Mouse (Mus musculus): ENCODE data around the gene Txnl4b. TPM values are rescaled to one million over a fixed set of nuclear protein-coding genes. Genes with fewer than 3 reads are reported as not detected.

Txnl4b gene
- total and polyA plus RNA-seq, 2 experiments = 5.3 to 9.7 TPM

DNA sequence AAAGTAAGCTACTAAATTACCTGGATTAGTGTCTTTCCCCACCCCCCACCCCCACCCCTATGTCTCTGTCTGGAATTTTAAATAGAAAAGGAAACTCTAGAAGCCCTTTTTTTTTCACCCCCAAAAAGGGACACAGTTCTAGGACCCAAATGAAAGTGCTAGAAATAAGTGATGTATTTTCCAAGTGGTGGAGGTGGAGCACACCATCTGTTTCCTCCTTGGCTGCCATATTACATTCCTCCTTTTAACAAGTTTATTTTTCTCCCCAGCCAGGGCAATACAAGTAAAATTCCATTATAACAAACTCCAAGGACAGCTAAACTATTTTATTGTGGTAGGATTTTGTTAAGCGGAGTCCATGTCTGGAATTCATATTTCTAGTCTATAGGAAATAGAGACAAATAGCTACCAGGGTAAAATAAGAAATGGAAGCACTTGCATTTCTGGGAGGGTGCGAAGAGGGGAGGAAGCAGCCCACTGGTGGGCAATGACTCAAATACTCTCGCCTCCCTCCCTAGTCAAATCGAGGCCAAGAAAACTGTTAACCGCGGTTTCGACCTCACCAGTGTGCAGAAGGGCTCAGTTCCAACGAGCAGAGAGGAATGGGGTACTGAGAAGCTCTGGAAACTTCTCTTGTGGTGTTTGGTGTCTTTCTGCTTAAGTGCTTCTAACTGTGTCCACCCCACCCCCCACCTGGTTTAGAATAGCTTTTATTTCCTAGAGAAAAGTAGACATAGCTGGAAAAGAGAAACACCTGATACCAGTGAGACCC, 22.8 kb upstream of the Txnl4b start:
- no peak overlapping the region for H3K9ac ChIP-seq (ENCODE audit: low read depth, low read length)
- H3K79me2 ChIP-seq (ENCODE audit: control insufficient read depth, insufficient read depth, low read length) = no peaks in the 10 kb centered on the region
- no peak overlapping the region for H3K27ac ChIP-seq (replicated peaks; ENCODE audit: insufficient read depth, low read depth, low read length)
- H3K4me1 ChIP-seq (ENCODE audit: control insufficient read depth, insufficient read depth, low read length) = no peaks in the 10 kb centered on the region
- no peak for TF ChIP-seq CTCF (IDR thresholded peaks at IDR 0.05; ENCODE audit: low read depth, low read length)
- TF ChIP-seq POLR2A (IDR thresholded peaks at IDR 0.05; ENCODE audit: extremely low read depth, insufficient read depth, low read length) = no peak
- WGBS = 79% methylated on average over 8 of the region's 8 CpGs
- DNase-seq (ENCODE audit: extremely low read depth, low read depth, low spot score) = no peak
- no peak overlapping the region for H3K4me3 ChIP-seq (ENCODE audit: insufficient read depth, low read depth, low read length)
- H3K36me3 ChIP-seq (ENCODE audit: control insufficient read depth, insufficient read depth, low read length) = no peaks in the 10 kb centered on the region
- no peaks in the 10 kb centered on the region for H3K27me3 ChIP-seq (ENCODE audit: control insufficient read depth, insufficient read depth, low read length)

DNA sequence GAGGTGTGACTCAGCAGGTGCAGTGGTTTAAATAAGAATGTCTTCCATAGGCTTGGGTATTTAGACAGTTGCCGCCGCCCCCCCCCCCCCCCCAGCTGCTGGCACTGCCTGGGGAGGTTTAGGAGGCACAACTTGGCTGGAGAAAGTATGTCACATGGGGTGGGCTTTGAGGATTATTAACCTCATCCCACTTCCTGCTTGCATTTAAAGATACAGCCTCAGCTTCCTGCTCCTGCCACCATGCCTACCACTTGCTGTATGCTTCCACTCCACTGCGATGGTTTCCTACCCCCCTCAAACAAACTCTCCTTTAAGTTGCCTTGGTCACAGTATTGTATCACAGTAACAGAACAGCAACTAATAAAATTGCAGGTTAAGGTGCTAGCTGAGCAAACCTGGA, 21.6 kb upstream of the Txnl4b start:
- Histone ChIP-seq H3K4me3 (ENCODE audit: insufficient read depth, low read depth, low read length) (no peak overlapping the region), H3K9ac (ENCODE audit: low read depth, low read length) (no peak overlapping the region), H3K36me3 (ENCODE audit: control insufficient read depth, insufficient read depth, low read length) (peaks cover 3% of the 10 kb centered on the region; the same call in 1 of the 2 replicates), H3K4me1 (ENCODE audit: control insufficient read depth, insufficient read depth, low read length) (no peaks in the 10 kb centered on the region), H3K27ac (replicated peaks; ENCODE audit: insufficient read depth, low read depth, low read length) (no peak overlapping the region), H3K79me2 (ENCODE audit: control insufficient read depth, insufficient read depth, low read length) (no peaks in the 10 kb centered on the region), H3K27me3 (ENCODE audit: control insufficient read depth, insufficient read depth, low read length) (no peaks in the 10 kb centered on the region)
- DNase-seq (ENCODE audit: extremely low read depth, low read depth, low spot score) = no peak
- no peak for TF ChIP-seq CTCF (IDR thresholded peaks at IDR 0.05; ENCODE audit: low read depth, low read length)
- TF ChIP-seq POLR2A (IDR thresholded peaks at IDR 0.05; ENCODE audit: extremely low read depth, insufficient read depth, low read length) = no peak
- WGBS = 46% methylated on average over 3 of the region's 3 CpGs

DNA sequence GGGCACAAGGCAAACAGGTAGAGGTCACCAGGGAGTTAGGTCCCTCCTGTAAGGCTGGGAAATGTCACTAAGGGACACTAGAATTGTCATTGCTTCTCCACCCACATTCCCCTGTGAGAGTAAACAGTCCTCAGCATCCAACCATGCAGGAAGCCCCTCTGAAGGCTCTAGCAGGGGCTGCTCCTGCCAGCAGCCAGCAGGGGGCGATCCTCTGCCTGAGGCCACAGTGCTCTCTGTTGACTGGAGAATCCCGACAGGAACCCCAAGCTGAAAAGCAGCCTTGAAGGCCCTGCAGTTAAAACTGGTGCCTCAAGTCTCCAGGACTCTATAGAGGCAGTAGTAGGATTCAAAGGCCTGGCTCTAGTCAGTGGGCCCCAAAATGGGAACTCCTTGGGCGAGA, 14.0 kb upstream of the Txnl4b start:
- Histone ChIP-seq H3K36me3 (ENCODE audit: control insufficient read depth, insufficient read depth, low read length) (peaks cover 36% of the 10 kb centered on the region), H3K27ac (replicated peaks; ENCODE audit: insufficient read depth, low read depth, low read length) (no peak overlapping the region), H3K9ac (ENCODE audit: low read depth, low read length) (no peak overlapping the region), H3K79me2 (ENCODE audit: control insufficient read depth, insufficient read depth, low read length) (no peaks in the 10 kb centered on the region), H3K27me3 (ENCODE audit: control insufficient read depth, insufficient read depth, low read length) (no peaks in the 10 kb centered on the region), H3K4me1 (ENCODE audit: control insufficient read depth, insufficient read depth, low read length) (no peaks in the 10 kb centered on the region), H3K4me3 (ENCODE audit: insufficient read depth, low read depth, low read length) (no peak overlapping the region)
- no peak for DNase-seq (ENCODE audit: extremely low read depth, low read depth, low spot score)
- TF ChIP-seq CTCF (IDR thresholded peaks at IDR 0.05; ENCODE audit: low read depth, low read length) (peak; percentile 70), POLR2A (IDR thresholded peaks at IDR 0.05; ENCODE audit: extremely low read depth, insufficient read depth, low read length) (no peak)
- 54% methylated on average over 3 of the region's 3 CpGs for WGBS

DNA sequence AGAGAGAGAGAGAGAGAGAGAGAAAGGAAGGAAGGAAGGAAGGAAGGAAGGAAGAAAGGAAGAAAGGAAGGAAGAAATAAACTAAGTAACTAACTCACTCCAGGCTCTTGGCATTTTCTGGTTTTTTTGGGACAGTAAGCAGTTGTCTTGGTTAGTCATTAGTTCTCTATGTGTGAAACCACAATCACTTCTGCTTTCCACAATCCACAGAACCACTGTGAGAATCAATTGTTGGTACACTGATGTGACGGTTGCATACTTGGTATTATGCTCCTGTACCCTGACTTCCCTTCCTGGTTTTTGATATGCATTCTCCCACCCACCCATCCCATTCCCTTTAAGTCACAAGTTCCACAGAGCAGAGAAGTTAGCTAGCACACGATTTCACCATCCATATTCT, 1.8 kb upstream of the Txnl4b start:
- Histone ChIP-seq H3K4me3 (ENCODE audit: insufficient read depth, low read depth, low read length) (no peak overlapping the region), H3K79me2 (ENCODE audit: control insufficient read depth, insufficient read depth, low read length) (peaks cover 4% of the 10 kb centered on the region), H3K27ac (replicated peaks; ENCODE audit: insufficient read depth, low read depth, low read length) (no peak overlapping the region), H3K36me3 (ENCODE audit: control insufficient read depth, insufficient read depth, low read length) (peaks cover 17% of the 10 kb centered on the region), H3K9ac (ENCODE audit: low read depth, low read length) (no peak overlapping the region), H3K4me1 (ENCODE audit: control insufficient read depth, insufficient read depth, low read length) (peaks cover 9% of the 10 kb centered on the region; the same call in 1 of the 2 replicates), H3K27me3 (ENCODE audit: control insufficient read depth, insufficient read depth, low read length) (no peaks in the 10 kb centered on the region)
- no peak for DNase-seq (ENCODE audit: extremely low read depth, low read depth, low spot score)
- 60% methylated on average over 2 of the region's 2 CpGs for WGBS
- TF ChIP-seq POLR2A (IDR thresholded peaks at IDR 0.05; ENCODE audit: extremely low read depth, insufficient read depth, low read length) = no peak
- no peak for TF ChIP-seq CTCF (IDR thresholded peaks at IDR 0.05; ENCODE audit: low read depth, low read length)

DNA sequence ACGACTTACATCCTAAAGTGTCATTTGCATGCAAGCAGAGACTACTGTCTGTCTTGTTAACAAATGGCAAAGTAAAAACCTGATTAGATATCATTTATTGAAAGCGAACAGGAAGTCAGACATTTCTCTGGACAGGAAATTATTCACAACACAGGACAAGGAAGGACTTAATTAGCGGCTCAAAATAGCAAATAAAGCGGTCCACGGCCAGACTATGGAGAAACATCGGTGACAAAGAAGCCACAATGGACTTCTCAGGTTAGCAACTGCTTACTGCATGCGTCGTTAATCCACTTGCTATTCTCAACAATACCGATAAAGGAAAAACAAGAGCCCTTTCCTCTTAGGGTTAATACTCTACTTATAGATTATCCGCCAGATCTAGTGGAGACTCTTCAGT, 926 bp upstream of the Txnl4b start:
- Histone ChIP-seq H3K36me3 (ENCODE audit: control insufficient read depth, insufficient read depth, low read length) (peaks cover 13% of the 10 kb centered on the region), H3K9ac (ENCODE audit: low read depth, low read length) (peak overlapping the region; percentile 88), H3K27me3 (ENCODE audit: control insufficient read depth, insufficient read depth, low read length) (no peaks in the 10 kb centered on the region), H3K27ac (replicated peaks; ENCODE audit: insufficient read depth, low read depth, low read length) (peak overlapping the region; percentile 79), H3K79me2 (ENCODE audit: control insufficient read depth, insufficient read depth, low read length) (peaks cover 4% of the 10 kb centered on the region), H3K4me3 (ENCODE audit: insufficient read depth, low read depth, low read length) (peak overlapping the region; percentile 90), H3K4me1 (ENCODE audit: control insufficient read depth, insufficient read depth, low read length) (peaks cover 9% of the 10 kb centered on the region; the same call in 1 of the 2 replicates)
- no peak for TF ChIP-seq POLR2A (IDR thresholded peaks at IDR 0.05; ENCODE audit: extremely low read depth, insufficient read depth, low read length)
- TF ChIP-seq CTCF (IDR thresholded peaks at IDR 0.05; ENCODE audit: low read depth, low read length) = no peak
- WGBS = 3% methylated on average over 10 of the region's 10 CpGs
- peak; percentile 19 for DNase-seq (ENCODE audit: extremely low read depth, low read depth, low spot score)

DNA sequence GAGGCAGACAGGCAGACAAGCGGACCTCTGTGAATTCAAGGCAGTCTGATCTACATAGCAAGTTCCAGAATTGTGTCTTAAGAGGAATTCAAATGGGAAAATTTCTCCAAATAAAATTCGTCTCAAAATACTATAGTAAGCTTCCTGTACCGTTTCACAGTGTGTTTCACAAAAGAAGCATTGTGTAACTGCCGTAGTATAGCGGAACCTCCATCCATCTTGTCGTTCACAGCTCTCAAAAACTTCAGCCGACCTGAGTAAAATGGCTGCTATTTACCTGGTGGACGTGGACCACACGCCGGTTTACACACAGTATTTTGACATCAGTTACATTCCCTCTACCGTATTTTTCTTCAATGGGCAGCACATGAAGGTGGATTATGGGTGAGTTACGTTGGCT, 5.4 kb downstream of the Txnl4b start:
- Histone ChIP-seq H3K27me3 (ENCODE audit: control insufficient read depth, insufficient read depth, low read length) (no peaks in the 10 kb centered on the region), H3K27ac (replicated peaks; ENCODE audit: insufficient read depth, low read depth, low read length) (peak overlapping the region; percentile 34; the same call in 1 of the 2 replicates), H3K9ac (ENCODE audit: low read depth, low read length) (no peak overlapping the region), H3K4me3 (ENCODE audit: insufficient read depth, low read depth, low read length) (no peak overlapping the region), H3K79me2 (ENCODE audit: control insufficient read depth, insufficient read depth, low read length) (peaks cover 4% of the 10 kb centered on the region), H3K4me1 (ENCODE audit: control insufficient read depth, insufficient read depth, low read length) (peaks cover 13% of the 10 kb centered on the region), H3K36me3 (ENCODE audit: control insufficient read depth, insufficient read depth, low read length) (peaks cover 14% of the 10 kb centered on the region; the same call in 1 of the 2 replicates)
- TF ChIP-seq CTCF (IDR thresholded peaks at IDR 0.05; ENCODE audit: low read depth, low read length) (no peak), POLR2A (IDR thresholded peaks at IDR 0.05; ENCODE audit: extremely low read depth, insufficient read depth, low read length) (no peak)
- no peak for DNase-seq (ENCODE audit: extremely low read depth, low read depth, low spot score)
- 70% methylated on average over 12 of the region's 12 CpGs for WGBS
